Mouse (Mus musculus) erythroblast, embryonic 14.5 days (primary cell): ENCODE data around the gene Ddx10.

Source experiments
- GATA1 ChIP-seq: IDR thresholded peaks from 2 replicates; pipeline ENCODE4 v1.6.1; 2012; ENCODE audit warnings: low read length, inconsistent platforms, mixed read lengths
- TAL1 ChIP-seq: IDR thresholded peaks from 3 replicates; pipeline ENCODE4 v1.6.1; 2012; ENCODE audit warnings: low read length, inconsistent platforms, mixed read lengths

GRCm38 (mm10) chr9:53064531-53064930 lies 183.3 kb downstream of the Ddx10 start:
- TF ChIP-seq GATA1: no peak
- no peak for TF ChIP-seq TAL1
